Mouse (Mus musculus) heart, embryonic 14.5 days (tissue): ENCODE data around the gene Zfp654. TPM values are rescaled to one million over a fixed set of nuclear protein-coding genes. Genes with fewer than 3 reads are reported as not detected.

Experiments
- ATAC-seq: fragments of 200-750 bp; cut with Nextera tagmentation; 2 replicates; pipeline ENCODE4 v1.8.0; 2017; ENCODE audit warnings: low read depth, moderate TSS enrichment; ENCODE audit not compliant: insufficient number of reproducible peaks, insufficient read depth, low FRiP score
- H3K27ac ChIP-seq, 2 experiments: fragments of 200-500 bp in 1 of 2; fragments of 300-500 bp in 1 of 2; sonication (generic) in 1 of 2; replicated peaks in 1 of 2; 2 replicates each; pipeline ENCODE4 v1.5.1; 2012 to 2014; ENCODE audit warnings: low read depth in 2 of 2, low read length in 2 of 2, control low read depth in 1 of 2, mild to moderate bottlenecking in 1 of 2, mixed read lengths in 1 of 2; ENCODE audit not compliant: control insufficient read depth in 1 of 2, insufficient read depth in 1 of 2
- H3K27me3 ChIP-seq: fragments of 300-500 bp; sonication (generic); 2 replicates; pipeline ENCODE4 v1.6.1; 2014; ENCODE audit warnings: mild to moderate bottlenecking, low read length, control low read depth; ENCODE audit not compliant: control insufficient read depth, insufficient read depth
- H3K36me3 ChIP-seq: fragments of 300-500 bp; sonication (generic); 2 replicates; pipeline ENCODE4 v1.6.1; 2014; ENCODE audit warnings: mild to moderate bottlenecking, control low read depth, low read length, mixed read lengths; ENCODE audit not compliant: control insufficient read depth, insufficient read depth
- H3K4me1 ChIP-seq, 2 experiments: fragments of 200-500 bp in 1 of 2; fragments of 300-500 bp in 1 of 2; sonication (generic) in 1 of 2; 2 replicates each; pipeline ENCODE4 v1.6.1; 2012 to 2014; ENCODE audit warnings: low read length in 2 of 2, control low read depth in 1 of 2, mixed read lengths in 1 of 2; ENCODE audit not compliant: control insufficient read depth in 2 of 2, insufficient read depth in 2 of 2
- H3K4me2 ChIP-seq: fragments of 300-500 bp; sonication (generic); 2 replicates; pipeline ENCODE4 v1.6.1; 2014; ENCODE audit warnings: mild to moderate bottlenecking, low read length
- H3K4me3 ChIP-seq, 2 experiments: fragments of 200-500 bp in 1 of 2; fragments of 300-500 bp in 1 of 2; sonication (generic) in 1 of 2; 2 replicates each; pipeline ENCODE4 v1.5.1; 2012 to 2014; ENCODE audit warnings: low read length in 2 of 2, mild to moderate bottlenecking in 2 of 2, control low read depth in 1 of 2, low read depth in 1 of 2, moderate library complexity in 1 of 2; ENCODE audit not compliant: control insufficient read depth in 1 of 2, insufficient read depth in 1 of 2
- H3K9ac ChIP-seq: fragments of 300-500 bp; sonication (generic); 2 replicates; pipeline ENCODE4 v1.6.1; 2014; ENCODE audit warnings: mild to moderate bottlenecking, low read length
- H3K9me3 ChIP-seq: fragments of 300-500 bp; sonication (generic); 2 replicates; pipeline ENCODE4 v1.6.1; 2016; ENCODE audit warnings: low read length, control low read depth; ENCODE audit not compliant: control insufficient read depth
- WGBS: fragments of 180-500 bp; shearing (Covaris S2); extraction: QIAGEN DNeasy Blood & Tissue Kit; methylation state at CpG from one replicate; pipeline ENCODE4 v1.1.7; 2014; 5-methylcytosine and 5-hydroxymethylcytosine counted together
- polyA plus RNA-seq: library from polyadenylated mRNA; unstranded; fragments of >200 nt; fragmentation: Nextera tagmentation; extraction: Ambion mirVana; gene quantifications from 2 replicates; pipeline ENCODE4 v1.2.1, GENCODE M21; 2014

Gene Zfp654
- polyA plus RNA-seq, result 7.0 and 9.0 TPM in 2 replicates

GRCm38 (mm10) chr16:64851563-64852362 lies at the start of gene Zfp654, which contains the start of gene Cggbp1:
TSS of gene Zfp654 (minus strand) at chr16:64851652.
TSS of gene Cggbp1 (plus strand) at chr16:64851996.
- Histone ChIP-seq H3K4me3 (peak within 1 kb of the TSS; percentile 64 to 95), H3K9ac (peak within 1 kb of the TSS; percentile 93), H3K27ac (peak within 1 kb of the TSS; percentile 98), H3K9me3 (no peaks in the 10 kb centered on the region), H3K27me3 (no peaks in the 10 kb centered on the region), H3K36me3 (peaks cover 33% of the 10 kb centered on the region), H3K4me2 (peak within 1 kb of the TSS; percentile 72), H3K4me1 (peaks cover 2 to 20% of the 10 kb centered on the region in 2 experiments)
- ATAC-seq, result peak; percentile 99
- under 1% methylated on average over 78 of the region's 85 CpGs for WGBS

GRCm38 (mm10) chr16:64899084-64899483 lies 47.6 kb upstream of the Zfp654 start:
- Histone ChIP-seq H3K4me2 (no peak overlapping the region), H3K4me3 (no peak overlapping the region), H3K4me1 (no peaks in the 10 kb centered on the region), H3K9ac (no peak overlapping the region), H3K9me3 (no peaks in the 10 kb centered on the region), H3K27ac (no peak overlapping the region), H3K27me3 (no peaks in the 10 kb centered on the region), H3K36me3 (no peaks in the 10 kb centered on the region)
- WGBS, result 69% methylated on average over 2 of the region's 2 CpGs
- no peak for ATAC-seq

- Histone ChIP-seq H3K9me3 (peaks cover 5% of the 10 kb centered on the region), H3K4me2 (no peak overlapping the region), H3K36me3 (no peaks in the 10 kb centered on the region), H3K4me3 (no peak overlapping the region), H3K27me3 (no peaks in the 10 kb centered on the region), H3K4me1 (peaks cover 0 to 1% of the 10 kb centered on the region in 2 experiments; a peak in 2 of 4 replicates), H3K27ac (no peak overlapping the region), H3K9ac (no peak overlapping the region)
- ATAC-seq, result no peak
- WGBS, result 89% methylated on average over 3 of the region's 3 CpGs
Observed at GRCm38 (mm10) chr16:64889496-64889895, 38.0 kb upstream of the Zfp654 start.

- Histone ChIP-seq H3K27ac (no peak overlapping the region), H3K9ac (no peak overlapping the region), H3K36me3 (no peaks in the 10 kb centered on the region), H3K4me2 (no peak overlapping the region), H3K4me3 (no peak overlapping the region), H3K9me3 (peaks cover 5% of the 10 kb centered on the region), H3K4me1 (peaks cover 2 to 10% of the 10 kb centered on the region in 2 experiments), H3K27me3 (no peaks in the 10 kb centered on the region)
- 43% methylated on average over 4 of the region's 4 CpGs for WGBS
- no peak for ATAC-seq
Observed at GRCm38 (mm10) chr16:64885547-64885946, 34.1 kb upstream of the Zfp654 start.

GRCm38 (mm10) chr16:64885142-64885541 lies 33.7 kb upstream of the Zfp654 start:
- Histone ChIP-seq H3K4me1 (peaks cover 2 to 10% of the 10 kb centered on the region in 2 experiments), H3K36me3 (no peaks in the 10 kb centered on the region), H3K27ac (no peak overlapping the region), H3K9me3 (peaks cover 5% of the 10 kb centered on the region), H3K9ac (no peak overlapping the region), H3K4me3 (no peak overlapping the region), H3K4me2 (no peak overlapping the region), H3K27me3 (no peaks in the 10 kb centered on the region)
- no peak for ATAC-seq
- WGBS, result 46% methylated on average over 3 of the region's 3 CpGs

- ATAC-seq, result no peak
- no peak overlapping the region for H3K4me3 ChIP-seq
- whole genome bisulfite sequencing, result 10% methylated on average over 3 of the region's 3 CpGs
- no peaks in the 10 kb centered on the region for H3K36me3 ChIP-seq
- H3K9ac ChIP-seq, result no peak overlapping the region
- H3K27me3 ChIP-seq, result no peaks in the 10 kb centered on the region
- peaks cover 5% of the 10 kb centered on the region for H3K9me3 ChIP-seq
- H3K4me1 ChIP-seq, result peaks cover 2 to 10% of the 10 kb centered on the region in 2 experiments
- H3K4me2 ChIP-seq, result peak overlapping the region; percentile 36
- no peak overlapping the region for H3K27ac ChIP-seq
Observed at GRCm38 (mm10) chr16:64884420-64884838, 33.0 kb upstream of the Zfp654 start.

GRCm38 (mm10) chr16:64883896-64884295 lies 32.4 kb upstream of the Zfp654 start:
- no peak for ATAC-seq
- Histone ChIP-seq H3K4me1 (peaks cover 2 to 10% of the 10 kb centered on the region in 2 experiments), H3K9me3 (peaks cover 2% of the 10 kb centered on the region), H3K27ac (no peak overlapping the region), H3K4me3 (no peak overlapping the region), H3K36me3 (no peaks in the 10 kb centered on the region), H3K27me3 (no peaks in the 10 kb centered on the region), H3K9ac (no peak overlapping the region), H3K4me2 (peak overlapping the region; percentile 36)
- 20% methylated on average over 5 of the region's 5 CpGs for WGBS
